19 mouse cellular contexts compared by ENCODE assay signal in genomic region chr14:54631240-54631599, GRCm38 (mm10). TPM values are rescaled to one million over a fixed set of nuclear protein-coding genes. Genes with fewer than 3 reads are reported as not detected.
DNase-seq lines count a peak whose midpoint lies in the region; ATAC-seq and TF ChIP-seq lines count a peak whose summit lies in the region.
"Had no signal": no experiment of that assay in that cellular context is flagged by ENCODE, and none has a peak within 500 bp of the region (broad histone marks: within the 10 kb centered on the region; RNA-seq: fewer than 3 reads in every experiment).

No protein-coding gene starts in this region.

- no peaks in the 10 kb centered on the region for H3K27me3 ChIP-seq in intestine, embryonic 14.5 days (replicated peaks; ENCODE audit: control insufficient read depth, insufficient read depth, low read length)
- no peaks in the 10 kb centered on the region for H3K27me3 ChIP-seq in intestine, embryonic 15.5 days (replicated peaks)
- H3K27me3 ChIP-seq in testis, adult 2 months (ENCODE audit: control insufficient read depth, insufficient read depth, low read length) = no peaks in the 10 kb centered on the region
- H3K27me3 ChIP-seq in hindbrain, postnatal 0 days (ENCODE audit: insufficient read depth, low read length) = no peaks in the 10 kb centered on the region
- H3K27me3 ChIP-seq: kidney, embryonic 15.5 days; limb, embryonic 15.5 days had no signal

- H3K9ac ChIP-seq in intestine, embryonic 14.5 days (ENCODE audit: low read length) = no peak overlapping the region
- H3K9ac ChIP-seq in intestine, embryonic 15.5 days = no peak overlapping the region
- no peak overlapping the region for H3K9ac ChIP-seq in hindbrain, postnatal 0 days (replicated peaks; ENCODE audit: low read length)
- H3K9ac ChIP-seq: kidney, embryonic 15.5 days; limb, embryonic 15.5 days had no signal

- TF ChIP-seq POLR2A in testis, adult 2 months (IDR thresholded peaks at IDR 0.05; ENCODE audit: control insufficient read depth, low read depth, low read length) = no peak

- 53% methylated on average over 4 of the region's 4 CpGs for WGBS in intestine, embryonic 14.5 days
- whole genome bisulfite sequencing in intestine, embryonic 15.5 days = 57% methylated on average over 4 of the region's 4 CpGs
- WGBS in hindbrain, postnatal 0 days = 28% methylated on average over 4 of the region's 4 CpGs

- peaks cover 36% of the 10 kb centered on the region for H3K36me3 ChIP-seq in intestine, embryonic 14.5 days (ENCODE audit: control insufficient read depth, insufficient read depth, low read length)
- peaks cover 10% of the 10 kb centered on the region for H3K36me3 ChIP-seq in intestine, embryonic 15.5 days
- no peaks in the 10 kb centered on the region for H3K36me3 ChIP-seq in testis, adult 2 months (ENCODE audit: control insufficient read depth, insufficient read depth, low read length)
- peaks cover 12% of the 10 kb centered on the region; the same call in 1 of the 2 replicates for H3K36me3 ChIP-seq in hindbrain, postnatal 0 days (ENCODE audit: insufficient read depth, low read length)

- no peaks in the 10 kb centered on the region for H3K4me1 ChIP-seq in intestine, embryonic 14.5 days (replicated peaks; ENCODE audit: control insufficient read depth, insufficient read depth, low read length)
- no peaks in the 10 kb centered on the region for H3K4me1 ChIP-seq in intestine, embryonic 15.5 days (replicated peaks)
- peaks cover 12% of the 10 kb centered on the region for H3K4me1 ChIP-seq in testis, adult 2 months (ENCODE audit: control insufficient read depth, insufficient read depth, low read length)
- H3K4me1 ChIP-seq in hindbrain, postnatal 0 days (ENCODE audit: insufficient read depth, low read length) = no peaks in the 10 kb centered on the region; the same call in 1 of the 2 replicates
- H3K4me1 ChIP-seq: kidney, embryonic 15.5 days; limb, embryonic 15.5 days had no signal

- peak; percentile 55; the same call in 1 of the 2 replicates for ATAC-seq in intestine, embryonic 14.5 days (replicated peaks; ENCODE audit: low FRiP score, low TSS enrichment, low read depth)
- ATAC-seq in intestine, embryonic 15.5 days = no peak
- peak; percentile 54 for ATAC-seq in hindbrain, postnatal 0 days

- no peak for TF ChIP-seq CTCF in testis, adult 2 months (IDR thresholded peaks at IDR 0.05; ENCODE audit: control insufficient read depth, insufficient read depth, insufficient replicate concordance, low read depth, low read length)
- no peak for TF ChIP-seq CTCF in hindbrain, postnatal 0 days (IDR thresholded peaks at IDR 0.05; ENCODE audit: low read depth)

- H3K4me2 ChIP-seq in intestine, embryonic 14.5 days (ENCODE audit: low read length) = no peak overlapping the region
- H3K4me2 ChIP-seq in intestine, embryonic 15.5 days (replicated peaks) = no peak overlapping the region
- 0 out of 2 replicates have a peak overlapping the region, but pooled peaks have one; percentile 1 for H3K4me2 ChIP-seq in hindbrain, postnatal 0 days (ENCODE audit: low read depth, low read length)
- H3K4me2 ChIP-seq: kidney, embryonic 15.5 days; limb, embryonic 15.5 days had no signal

- H3K9me3 ChIP-seq in intestine, embryonic 14.5 days (ENCODE audit: control insufficient read depth, low read length) = no peaks in the 10 kb centered on the region
- H3K9me3 ChIP-seq in intestine, embryonic 15.5 days = no peaks in the 10 kb centered on the region
- no peaks in the 10 kb centered on the region for H3K9me3 ChIP-seq in hindbrain, postnatal 0 days (ENCODE audit: low read length)
- H3K9me3 ChIP-seq: kidney, embryonic 15.5 days; limb, embryonic 15.5 days had no signal

- H3K4me3 ChIP-seq in intestine, embryonic 14.5 days (ENCODE audit: low read depth, low read length) = no peak overlapping the region
- no peak overlapping the region for H3K4me3 ChIP-seq in intestine, embryonic 15.5 days (replicated peaks)
- H3K4me3 ChIP-seq in testis, adult 2 months (ENCODE audit: control insufficient read depth, low read depth, low read length) = peak overlapping the region; percentile 82
- H3K4me3 ChIP-seq in hindbrain, postnatal 0 days (ENCODE audit: low read length) = no peak overlapping the region
- H3K4me3 ChIP-seq: kidney, embryonic 15.5 days; limb, embryonic 15.5 days had no signal

- no peak for DNase-seq in intestine, embryonic 14.5 days (ENCODE audit: low spot score)
- no peak for DNase-seq in testis, postnatal 10 days (ENCODE audit: low spot score)
- no peak for DNase-seq in hindbrain, postnatal 0 days (ENCODE audit: low spot score)
- DNase-seq in T-cell, adult 2 months (ENCODE audit: low spot score) = no peak
- DNase-seq in kidney, postnatal 36 days = no peak
- DNase-seq: adrenal gland, postnatal 10 days; cerebellum, adult 18-20 months; lung, adult 18-20 months; right cerebral cortex, postnatal 25 days; thymus, postnatal 25 days had no signal

- no peak overlapping the region for H3K27ac ChIP-seq in intestine, embryonic 14.5 days (ENCODE audit: low read depth)
- H3K27ac ChIP-seq in intestine, embryonic 15.5 days = no peak overlapping the region
- no peak overlapping the region for H3K27ac ChIP-seq in testis, adult 2 months (ENCODE audit: control insufficient read depth, insufficient read depth, low read depth, low read length)
- H3K27ac ChIP-seq in hindbrain, postnatal 0 days = peak overlapping the region; percentile 56; the same call in 1 of the 2 replicates
- H3K27ac ChIP-seq: kidney, embryonic 15.5 days; limb, embryonic 15.5 days; macrophage had no signal

RNA-seq across cellular contexts. Expression of gene Gm17606, which starts 9.5 kb away (rescaled TPM):
- polyA plus RNA-seq in intestine, embryonic 14.5 days (2014; fragmentation: Nextera tagmentation; extraction: Ambion mirVana) = not detected in 2 replicates
- not detected in 2 replicates for polyA plus RNA-seq in intestine, embryonic 15.5 days (2015; fragmentation: Nextera tagmentation; extraction: Ambion mirVana)
- polyA plus RNA-seq in testis, adult 2 months (2012; rRNA removed) = not detected in 2 replicates
- not detected in 2 replicates for total RNA-seq in hindbrain, postnatal 0 days (2014; rRNA removed)
- not detected in 2 replicates for polyA plus RNA-seq in hindbrain, postnatal 0 days (2015; fragmentation: Nextera tagmentation; extraction: Ambion mirVana)
- total RNA-seq: adrenal gland, postnatal 10 days; granulocyte monocyte progenitor cell, adult 5-6 weeks; layer of hippocampus, adult 8-10 months; left cerebral cortex, adult 8-10 months had no signal
- polyA plus RNA-seq: heart, embryonic 16.5 days; kidney, embryonic 15.5 days; macrophage had no signal

RNA-seq across cellular contexts. Expression of gene Cdh24, which starts 9.9 kb away (rescaled TPM):
- 4.0 and 4.9 TPM in 2 replicates for polyA plus RNA-seq in intestine, embryonic 14.5 days (2014; fragmentation: Nextera tagmentation; extraction: Ambion mirVana)
- 2.8 and 3.0 TPM in 2 replicates for polyA plus RNA-seq in intestine, embryonic 15.5 days (2015; fragmentation: Nextera tagmentation; extraction: Ambion mirVana)
- 9.9 and 10.2 TPM in 2 replicates for polyA plus RNA-seq in testis, adult 2 months (2012; rRNA removed)
- total RNA-seq in hindbrain, postnatal 0 days (2014; rRNA removed) = 42.7 and 49.2 TPM in 2 replicates
- 7.2 and 7.6 TPM in 2 replicates for polyA plus RNA-seq in hindbrain, postnatal 0 days (2015; fragmentation: Nextera tagmentation; extraction: Ambion mirVana)

RNA-seq across cellular contexts. Expression of gene Psmb11, which starts 10.0 kb away (rescaled TPM):
- not detected in 2 replicates for polyA plus RNA-seq in intestine, embryonic 14.5 days (2014; fragmentation: Nextera tagmentation; extraction: Ambion mirVana)
- not detected in 2 replicates for polyA plus RNA-seq in intestine, embryonic 15.5 days (2015; fragmentation: Nextera tagmentation; extraction: Ambion mirVana)
- polyA plus RNA-seq in testis, adult 2 months (2012; rRNA removed) = 0.04 and 0.38 TPM in 2 replicates
- 0.05 TPM in 1 of 2 replicates, not detected in the other for total RNA-seq in hindbrain, postnatal 0 days (2014; rRNA removed)
- 0.16 and 0.21 TPM in 2 replicates for polyA plus RNA-seq in hindbrain, postnatal 0 days (2015; fragmentation: Nextera tagmentation; extraction: Ambion mirVana)
- total RNA-seq: adrenal gland, postnatal 10 days had no signal
- polyA plus RNA-seq: kidney, embryonic 15.5 days; limb, embryonic 15.5 days; macrophage had no signal

RNA-seq across cellular contexts. Expression of gene Psmb5, which starts 13.4 kb away (rescaled TPM):
- 395 and 412 TPM in 2 replicates for polyA plus RNA-seq in intestine, embryonic 14.5 days (2014; fragmentation: Nextera tagmentation; extraction: Ambion mirVana)
- 360 and 408 TPM in 2 replicates for polyA plus RNA-seq in intestine, embryonic 15.5 days (2015; fragmentation: Nextera tagmentation; extraction: Ambion mirVana)
- polyA plus RNA-seq in testis, adult 2 months (2012; rRNA removed) = 87.4 and 106 TPM in 2 replicates
- 181 and 204 TPM in 2 replicates for total RNA-seq in hindbrain, postnatal 0 days (2014; rRNA removed)
- 411 and 417 TPM in 2 replicates for polyA plus RNA-seq in hindbrain, postnatal 0 days (2015; fragmentation: Nextera tagmentation; extraction: Ambion mirVana)

RNA-seq across cellular contexts. Expression of gene 4931414P19Rik, which starts 25.4 kb away (rescaled TPM):
- polyA plus RNA-seq in intestine, embryonic 14.5 days (2014; fragmentation: Nextera tagmentation; extraction: Ambion mirVana) = 6.6 and 7.1 TPM in 2 replicates
- 6.0 and 8.2 TPM in 2 replicates for polyA plus RNA-seq in intestine, embryonic 15.5 days (2015; fragmentation: Nextera tagmentation; extraction: Ambion mirVana)
- polyA plus RNA-seq in testis, adult 2 months (2012; rRNA removed) = 2.1 and 3.5 TPM in 2 replicates
- 4.8 and 6.8 TPM in 2 replicates for total RNA-seq in hindbrain, postnatal 0 days (2014; rRNA removed)
- polyA plus RNA-seq in hindbrain, postnatal 0 days (2015; fragmentation: Nextera tagmentation; extraction: Ambion mirVana) = 2.5 and 3.9 TPM in 2 replicates
